Mouse (Mus musculus): ENCODE results near the gene Cd5.

Gene Cd5

DNA sequence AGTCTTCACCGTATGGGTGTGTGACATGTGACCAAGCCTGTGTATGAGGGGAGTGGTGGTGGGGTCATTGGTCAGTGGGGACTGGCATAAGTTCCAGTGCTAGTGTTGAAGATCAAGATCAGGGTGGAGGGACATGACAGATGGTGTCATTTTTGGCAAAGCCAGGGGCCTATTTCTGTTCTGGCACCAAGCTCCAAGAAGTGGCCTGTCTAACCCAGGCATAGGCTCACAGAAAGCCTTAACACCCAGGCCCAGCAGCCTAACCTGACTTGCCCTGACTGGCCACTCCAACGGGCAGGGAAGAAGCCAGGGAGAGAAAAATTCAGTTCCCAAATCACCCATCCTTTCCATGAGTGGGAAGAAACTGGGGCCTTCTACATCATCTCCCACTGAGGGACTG lies 18.7 kb upstream of the Cd5 start:
- DNase-seq: peak; percentile 58 to 72

DNA sequence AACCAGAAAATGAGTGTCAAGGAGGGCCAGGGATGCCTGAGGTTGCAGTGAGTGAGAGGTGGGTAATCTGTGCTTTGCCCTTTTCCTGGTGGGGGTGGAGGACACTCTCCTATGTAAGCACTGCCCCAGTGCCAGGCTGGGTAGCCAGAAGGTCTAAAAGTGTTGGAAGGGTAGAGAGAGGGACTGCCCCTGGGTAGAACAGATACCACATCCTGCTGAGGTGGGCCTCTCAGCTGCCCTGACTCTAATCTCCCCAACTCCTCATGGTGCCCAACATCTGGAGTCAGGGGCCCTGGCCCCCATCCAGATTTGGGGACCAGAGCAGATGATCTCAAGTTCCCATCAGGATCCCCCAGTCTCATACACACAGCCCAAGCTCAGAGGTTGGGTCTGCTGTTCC lies 18.3 kb upstream of the Cd5 start:
- DNase-seq: peak in 1 of 2 experiments; percentile 49

DNA sequence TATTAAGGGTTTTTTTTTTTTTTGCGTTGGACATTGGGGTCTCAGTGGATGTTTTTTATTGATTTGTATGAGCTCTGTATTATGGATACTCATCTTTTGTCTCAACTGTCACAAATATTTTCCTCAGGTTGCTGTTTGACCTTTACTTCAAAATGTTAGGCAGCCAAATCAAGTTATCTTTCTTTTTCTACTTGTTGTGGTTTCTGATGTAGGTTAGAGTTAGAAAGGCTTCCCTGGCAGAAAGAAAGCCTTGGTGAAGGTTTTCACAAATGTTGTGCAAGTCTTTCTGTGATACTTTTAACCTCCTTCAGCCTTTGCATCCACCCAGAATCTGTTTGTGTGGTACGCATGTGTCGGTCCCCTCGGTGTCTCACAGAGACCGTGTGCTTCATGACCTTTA lies 13.8 kb upstream of the Cd5 start:
- no peak for DNase-seq

DNA sequence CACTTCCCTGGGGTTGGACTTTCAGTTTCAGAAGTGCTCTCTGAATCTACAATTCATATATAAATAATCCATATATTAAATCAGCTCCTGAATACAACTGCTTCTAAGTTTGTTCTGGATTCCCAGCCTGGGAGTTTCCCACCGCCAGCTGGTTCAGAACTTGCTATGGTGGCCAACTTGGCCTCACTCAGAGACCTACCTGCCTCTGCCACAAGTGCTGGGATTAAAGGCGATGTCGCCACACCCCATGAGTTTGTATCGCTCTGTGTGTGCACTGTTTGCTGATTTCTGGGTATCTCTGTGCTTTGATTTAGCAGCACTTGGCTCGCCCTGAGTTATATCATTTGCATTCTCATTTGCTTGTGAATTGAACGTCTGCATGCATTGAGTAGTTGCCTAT lies 13.3 kb upstream of the Cd5 start:
- no peak for DNase-seq

DNA sequence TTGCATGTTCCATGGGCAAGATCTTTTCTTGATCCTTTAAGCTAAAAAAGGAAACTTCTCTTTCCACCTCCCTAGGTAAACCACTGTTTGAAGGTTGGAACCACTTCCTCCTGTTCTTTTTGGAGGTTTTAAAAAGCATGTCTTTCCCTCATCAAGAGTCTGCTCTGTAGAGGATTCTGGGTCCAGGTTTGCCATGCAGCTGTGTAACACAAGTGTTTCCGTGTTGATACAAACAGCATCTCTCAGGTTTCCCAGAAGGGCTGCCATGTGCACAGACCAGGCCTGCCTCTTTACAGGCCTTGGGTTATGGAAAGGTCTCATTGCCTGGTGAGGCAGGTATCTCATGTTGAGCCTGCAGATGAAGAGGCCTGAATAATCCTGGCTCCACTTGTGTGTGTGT lies 12.8 kb upstream of the Cd5 start:
- no peak for DNase-seq

DNA sequence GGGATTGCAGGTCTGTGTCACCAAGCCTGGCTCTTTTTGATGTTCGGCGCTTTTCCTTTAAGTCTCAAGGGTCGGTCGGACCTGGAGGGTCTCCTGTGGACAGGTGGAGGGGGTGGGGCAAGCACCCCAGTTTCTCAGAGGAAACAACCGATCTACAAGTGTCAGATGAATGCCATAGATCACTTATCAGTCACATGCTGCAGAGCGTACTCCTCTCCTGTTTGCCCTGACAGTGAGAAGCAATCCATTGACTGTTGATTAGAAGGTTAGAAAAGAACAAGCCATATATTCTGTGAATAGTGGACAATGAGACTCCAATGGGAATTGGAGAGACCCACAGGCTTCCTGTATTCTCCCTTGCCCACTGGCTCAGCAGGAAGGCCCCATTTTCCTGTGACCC lies 11.4 kb upstream of the Cd5 start:
- no peak for DNase-seq

DNA sequence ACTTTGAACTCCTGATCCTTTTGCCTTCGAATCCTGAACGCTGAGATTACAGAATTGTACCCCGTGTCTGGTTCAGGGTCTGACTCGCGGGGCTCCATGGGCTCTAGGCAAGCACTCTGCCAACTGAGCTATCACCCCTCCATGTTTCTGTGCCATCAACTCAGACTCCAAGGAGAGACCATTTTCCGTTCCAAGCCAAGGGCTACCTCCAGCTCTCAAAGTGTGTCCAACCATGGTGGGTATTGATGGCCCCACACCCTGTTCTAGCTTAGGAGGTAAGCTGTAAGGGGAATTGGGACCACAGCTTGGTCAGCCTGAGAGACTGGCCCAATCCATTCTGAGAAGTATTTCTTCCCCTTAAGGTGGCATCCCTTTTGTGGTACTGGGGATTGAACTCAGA lies 10.5 kb upstream of the Cd5 start:
- no peak for DNase-seq

DNA sequence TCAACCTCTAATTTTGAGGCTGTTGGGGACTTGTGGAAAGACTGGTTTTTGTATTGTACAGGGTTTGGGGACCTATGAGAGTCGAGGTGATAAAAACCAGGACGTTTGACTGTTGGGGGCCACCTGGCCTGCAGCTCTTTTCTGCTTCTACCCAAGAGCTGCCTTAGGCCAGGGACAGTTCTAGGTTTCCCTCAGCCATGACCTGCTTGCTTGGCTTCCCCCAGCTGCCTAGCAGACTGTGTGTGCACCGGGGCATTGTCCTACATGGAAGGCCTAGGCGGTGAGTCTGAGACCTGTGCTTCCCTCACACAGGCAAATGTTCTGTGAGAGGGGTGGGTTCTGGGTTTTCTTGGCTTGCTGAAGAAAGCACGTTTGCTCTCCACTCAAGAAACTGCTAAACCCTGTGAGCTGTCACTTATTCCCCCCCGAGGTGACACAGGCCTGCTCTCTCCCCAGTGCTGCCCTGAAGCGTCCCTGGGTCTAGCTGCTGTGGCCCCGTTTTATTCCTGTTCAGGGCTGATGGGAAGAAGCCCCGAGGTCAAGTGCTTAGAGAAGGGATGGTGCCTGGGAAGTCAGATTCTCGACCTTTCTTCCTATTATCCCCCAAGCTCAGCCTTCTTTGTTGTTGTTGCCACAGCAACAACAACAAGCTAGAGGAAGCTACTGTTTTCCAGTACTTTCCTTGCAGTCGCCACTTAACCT lies 9.8 kb upstream of the Cd5 start:
- DNase-seq: no peak

DNA sequence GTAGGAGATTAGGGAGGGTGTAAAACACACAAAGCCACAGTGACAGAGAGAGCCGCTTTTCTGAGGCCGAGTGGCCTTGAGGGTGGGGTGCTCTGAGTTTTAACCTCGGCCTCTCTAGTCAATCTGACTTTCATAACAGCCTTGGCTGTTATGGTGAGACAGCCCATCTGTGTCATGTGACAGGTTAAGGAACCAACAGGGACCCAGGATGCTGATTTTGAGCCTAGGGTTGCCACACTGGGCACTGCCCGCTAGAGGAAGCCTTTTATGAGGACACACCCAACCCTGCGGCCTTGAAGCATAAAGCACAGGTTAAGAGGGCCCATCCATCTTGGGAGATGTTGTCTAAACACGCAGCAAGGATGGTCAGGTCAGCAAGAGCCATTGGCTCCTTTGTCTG lies 8.9 kb upstream of the Cd5 start:
- DNase-seq: no peak

DNA sequence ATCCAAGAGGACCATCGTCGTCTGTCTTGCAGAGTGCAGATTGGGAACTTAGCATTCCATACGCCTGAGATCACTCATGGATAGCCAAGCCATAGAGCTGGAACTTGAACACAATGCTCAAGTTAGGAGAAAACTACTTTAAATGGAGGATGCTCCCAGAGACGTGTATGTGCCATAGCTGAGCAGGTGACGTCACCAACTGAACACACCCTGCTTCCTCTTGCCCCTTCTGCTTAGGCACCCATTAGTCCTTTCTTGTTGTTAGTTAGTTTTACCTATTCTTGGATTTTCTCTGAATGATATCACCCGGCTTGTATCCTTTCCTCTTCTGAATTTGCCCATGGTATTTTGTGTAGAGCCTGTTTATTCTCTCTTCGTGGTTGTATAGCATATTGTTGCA lies 8.4 kb upstream of the Cd5 start:
- no peak for DNase-seq

DNA sequence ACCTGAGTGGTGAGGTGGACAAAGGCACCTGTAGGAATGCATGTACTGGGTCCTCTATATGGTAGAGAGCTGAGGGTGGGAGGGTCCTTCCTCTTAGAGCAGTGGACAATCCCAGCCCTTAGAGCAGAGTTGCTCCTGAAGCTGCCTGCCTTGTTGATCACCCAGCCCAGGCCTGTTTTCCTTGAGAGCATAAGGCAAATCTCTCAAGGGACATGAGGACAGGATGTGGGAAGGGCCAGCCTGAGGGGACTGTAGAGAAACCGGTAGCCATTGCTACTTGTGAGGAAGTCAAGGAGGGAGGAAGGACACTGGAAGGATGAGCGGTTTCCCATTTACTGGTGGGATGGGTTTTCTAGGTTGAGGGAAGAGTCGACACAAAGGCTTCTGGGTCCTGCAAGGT lies 3.8 kb upstream of the Cd5 start:
- no peak for DNase-seq

DNA sequence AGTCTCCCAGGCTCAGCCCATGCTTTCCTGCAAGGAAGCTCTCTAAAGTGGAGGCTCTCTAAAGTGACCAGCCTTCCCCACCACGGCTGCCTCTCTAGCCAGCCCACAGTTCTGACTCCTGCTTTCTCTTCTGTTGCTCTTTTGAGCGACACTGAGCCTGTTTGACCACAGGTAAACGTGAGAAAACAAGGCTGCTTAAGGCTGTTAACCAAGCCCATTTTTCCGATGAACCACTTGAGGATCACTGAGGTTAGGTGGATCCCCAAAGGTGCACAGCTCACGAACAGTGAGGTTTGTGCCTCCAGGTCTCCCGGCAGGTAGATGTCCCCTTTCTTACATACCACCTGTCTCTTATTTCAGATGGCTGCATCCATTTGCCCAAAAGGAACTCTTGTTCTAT lies 3.3 kb upstream of the Cd5 start:
- no peak for DNase-seq

DNA sequence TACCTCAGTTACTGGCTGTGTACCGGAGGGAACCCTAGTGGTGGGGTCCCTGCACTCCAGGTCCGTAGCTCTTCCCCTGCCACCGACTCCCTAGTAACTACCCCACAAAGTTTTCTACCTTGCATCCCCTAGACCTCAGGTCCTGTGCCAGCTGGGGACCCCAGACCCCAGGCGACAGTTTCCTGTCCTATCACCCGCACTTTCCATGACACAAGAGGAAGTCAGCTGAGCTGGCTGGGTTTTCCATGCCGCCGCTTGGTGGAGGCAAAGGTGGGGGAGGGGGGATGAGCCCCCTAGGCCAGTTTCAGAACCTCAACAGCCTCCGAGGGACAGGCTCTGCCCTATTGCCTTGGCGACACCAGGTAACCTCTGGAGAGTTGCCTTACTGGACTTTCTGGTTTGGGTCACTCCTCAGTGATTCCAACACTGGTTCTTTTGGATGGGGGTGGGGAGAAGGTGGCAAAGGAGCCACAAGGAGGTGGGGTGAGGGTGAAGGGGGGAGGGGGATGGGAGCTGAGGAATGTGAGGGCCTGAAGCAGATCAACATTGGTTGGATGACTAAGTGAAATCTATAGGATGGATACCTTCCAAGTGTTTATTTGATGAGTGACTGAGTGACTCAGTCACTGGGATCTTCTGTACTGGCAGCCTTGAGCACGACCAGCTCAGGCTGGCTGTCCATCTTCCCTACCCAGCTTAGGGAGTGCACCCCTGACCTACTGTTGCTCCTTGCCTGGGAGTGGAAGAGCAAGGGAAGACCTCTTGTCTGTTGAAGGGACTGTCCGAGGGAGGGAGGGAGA lies 2.0 kb upstream of the Cd5 start:
- no peak for DNase-seq

DNA sequence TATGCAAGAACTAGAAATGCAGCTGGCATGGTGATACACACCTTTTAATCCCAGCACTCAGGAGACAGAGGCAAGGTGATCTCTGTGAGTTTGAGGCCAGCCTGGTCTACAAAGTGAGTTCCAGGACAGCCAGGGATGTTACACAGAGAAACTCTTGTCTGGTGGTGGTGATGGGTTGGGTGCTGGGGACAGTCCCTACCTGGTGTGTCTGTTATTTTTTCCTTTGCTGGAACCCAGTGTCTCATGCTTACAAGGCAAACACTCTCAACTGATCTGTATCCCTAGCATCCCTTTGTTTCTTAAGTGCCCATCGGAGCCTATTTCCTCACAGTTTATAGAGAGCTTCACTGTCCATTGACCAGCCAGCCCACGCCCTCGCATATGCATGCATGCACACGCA lies 1.1 kb upstream of the Cd5 start:
- no peak for DNase-seq

DNA sequence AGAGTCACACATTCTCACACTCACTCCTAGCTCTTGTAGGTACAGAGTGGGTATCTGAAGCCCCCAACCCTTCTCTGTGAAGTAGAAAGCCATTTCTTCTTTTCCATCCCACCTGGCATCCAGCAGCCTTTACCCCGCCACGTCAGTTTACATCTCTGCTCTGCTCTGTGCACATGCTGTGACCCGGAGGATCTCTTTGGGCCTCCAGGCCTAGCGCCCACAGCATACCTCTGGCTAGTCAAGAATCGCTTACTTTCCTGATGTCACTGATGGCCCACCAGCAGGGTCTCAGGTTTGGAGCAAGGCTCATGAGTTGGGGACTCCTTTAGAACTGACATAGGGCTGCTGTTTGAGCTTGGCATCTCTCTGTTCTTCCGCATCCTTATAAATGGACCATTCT lies 764 bp downstream of the Cd5 start:
- DNase-seq: no peak

DNA sequence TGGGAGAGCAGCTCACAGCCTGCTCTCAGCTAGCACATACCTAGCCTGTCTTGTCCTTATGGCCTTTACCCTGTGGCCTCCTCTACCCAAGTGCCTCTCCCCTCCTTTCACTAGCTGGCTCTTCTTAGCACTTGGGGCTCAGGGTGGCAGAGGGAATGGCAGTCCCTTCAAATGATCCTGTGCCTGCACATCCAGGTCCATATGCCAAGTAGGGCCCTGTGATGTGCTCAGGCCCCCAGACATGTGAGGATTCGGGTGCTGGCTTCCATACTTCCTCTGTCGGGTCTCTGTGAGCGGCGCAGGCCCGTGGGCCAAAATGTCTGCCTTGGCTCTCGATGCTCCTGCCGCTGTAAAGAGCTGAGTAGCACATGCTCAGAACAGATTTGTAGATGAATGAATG lies 2.9 kb downstream of the Cd5 start:
- DNase-seq: no peak

DNA sequence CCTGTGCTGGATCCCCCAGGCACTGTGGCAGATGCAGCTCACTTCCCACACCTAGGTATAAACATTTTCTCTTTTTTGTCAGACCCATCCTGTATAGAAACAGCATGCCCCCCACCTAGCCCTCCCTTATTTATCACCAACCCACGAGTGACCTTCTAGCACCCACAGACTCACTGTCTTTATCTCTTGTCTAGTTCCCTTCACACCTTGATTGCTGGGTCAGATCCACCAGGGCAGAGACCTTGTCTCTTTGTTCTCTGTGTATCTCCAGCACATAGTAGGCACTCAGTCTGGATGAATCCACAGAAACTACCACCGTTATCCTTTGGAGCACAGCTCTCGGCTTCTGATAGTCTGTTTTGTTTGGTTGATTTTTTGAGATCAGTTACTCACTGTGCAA lies 3.7 kb downstream of the Cd5 start:
- DNase-seq: peak in 1 of 2 experiments; percentile 2

DNA sequence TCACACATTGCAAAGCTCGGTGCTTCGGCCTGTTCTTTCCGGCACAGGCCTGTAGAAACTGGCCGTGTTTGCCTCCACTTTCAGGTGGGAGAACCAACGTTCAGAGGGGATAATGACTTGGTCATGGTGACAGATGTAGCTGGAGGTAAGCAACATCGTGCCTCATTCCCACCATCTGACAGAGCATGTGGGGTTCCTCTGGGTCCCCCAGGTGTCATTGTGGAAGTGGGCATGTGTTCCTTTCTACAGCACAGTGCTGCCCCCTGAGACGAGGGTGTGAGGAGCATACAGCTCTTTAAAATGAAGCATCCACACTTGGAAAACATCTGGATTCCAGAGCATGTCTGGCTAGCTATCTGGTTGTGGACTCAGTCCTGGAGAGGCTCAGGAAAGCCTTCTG lies 4.2 kb downstream of the Cd5 start:
- DNase-seq: peak in 1 of 2 experiments; percentile 3

DNA sequence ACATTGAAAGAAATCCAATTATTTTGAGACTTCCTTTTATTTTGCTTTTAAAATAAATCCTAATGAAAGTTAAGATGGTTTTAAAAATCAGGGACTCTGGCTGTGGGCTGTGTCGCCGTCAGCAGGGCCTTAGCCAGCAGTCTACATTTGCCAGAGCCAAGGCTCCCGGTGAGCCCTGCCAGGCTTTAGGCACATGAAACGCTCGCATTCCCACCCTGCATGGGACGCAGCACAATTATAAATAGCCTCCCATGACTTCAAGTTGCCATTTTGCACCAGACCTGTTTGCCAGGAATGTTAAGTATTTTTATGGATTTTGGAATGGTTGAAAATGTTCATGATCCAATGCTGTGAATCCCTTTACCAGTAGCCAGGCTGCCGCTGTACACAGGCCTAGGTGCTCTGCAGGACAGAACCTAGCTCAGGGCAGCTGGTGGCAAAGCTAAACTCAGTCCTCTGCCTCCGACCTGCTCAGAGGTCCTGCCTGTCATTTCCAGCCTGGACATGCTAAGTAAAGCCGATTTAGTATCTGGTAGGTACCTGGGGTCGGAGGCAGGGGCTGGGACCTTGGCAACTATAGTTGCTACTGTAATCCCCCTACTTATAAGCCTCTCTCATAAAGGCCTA lies 5.2 kb downstream of the Cd5 start:
- DNase-seq: peak; percentile 40 to 54

DNA sequence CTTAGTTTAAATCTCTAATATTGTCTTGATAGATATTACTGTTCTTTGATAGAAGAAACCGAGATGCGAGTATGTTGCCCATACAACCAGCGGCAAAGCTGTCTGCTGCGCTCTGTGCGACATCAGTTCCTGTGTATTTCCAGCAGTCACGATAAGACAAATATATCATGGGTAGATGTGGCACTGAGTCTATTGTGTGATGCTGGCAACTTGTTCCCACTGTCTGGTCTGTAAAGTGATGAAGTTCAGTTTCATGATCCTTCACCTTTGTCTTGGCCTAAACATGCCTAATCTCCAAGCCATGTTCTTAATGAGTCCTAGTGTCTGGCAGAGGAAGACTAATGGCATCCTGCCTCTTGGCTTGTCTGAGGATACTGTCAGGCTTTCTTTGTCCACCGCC lies 6.1 kb downstream of the Cd5 start:
- no peak for DNase-seq

DNA sequence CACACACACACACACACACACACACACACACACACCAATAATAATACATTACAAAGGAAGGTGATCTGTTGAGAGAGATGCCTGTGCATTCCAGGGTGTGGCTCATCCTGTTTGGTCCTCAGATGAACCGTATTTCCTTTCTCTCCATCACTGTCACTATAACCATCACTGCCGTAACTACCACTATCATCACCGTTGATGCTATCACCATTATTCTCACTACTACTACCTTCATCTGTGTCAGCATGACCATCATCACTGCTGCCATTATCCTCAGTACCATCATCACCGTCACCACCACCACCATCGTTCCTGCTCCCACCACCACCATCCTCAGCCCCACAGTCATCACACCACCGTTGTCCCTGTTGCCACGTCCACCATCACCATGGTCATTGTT lies 6.8 kb downstream of the Cd5 start:
- no peak for DNase-seq

DNA sequence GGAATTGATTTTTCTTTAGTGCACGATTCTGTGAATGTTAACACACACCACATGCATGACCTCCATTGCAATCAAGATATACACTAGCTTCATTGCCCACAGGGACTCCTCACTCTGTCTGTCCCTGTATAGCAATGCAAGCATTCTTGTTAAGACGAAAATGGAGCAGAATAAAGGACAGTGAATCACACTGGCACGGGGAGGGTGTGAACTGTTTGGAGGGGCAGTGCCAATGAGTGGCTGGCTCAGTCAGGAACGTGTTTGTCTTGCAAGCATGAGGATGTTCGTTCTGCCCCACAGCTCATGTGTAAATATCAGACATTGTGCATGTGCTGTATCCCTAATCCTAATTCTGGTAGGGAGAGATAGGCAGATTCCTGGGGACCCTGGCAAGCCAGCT lies 8.3 kb downstream of the Cd5 start:
- DNase-seq: no peak

DNA sequence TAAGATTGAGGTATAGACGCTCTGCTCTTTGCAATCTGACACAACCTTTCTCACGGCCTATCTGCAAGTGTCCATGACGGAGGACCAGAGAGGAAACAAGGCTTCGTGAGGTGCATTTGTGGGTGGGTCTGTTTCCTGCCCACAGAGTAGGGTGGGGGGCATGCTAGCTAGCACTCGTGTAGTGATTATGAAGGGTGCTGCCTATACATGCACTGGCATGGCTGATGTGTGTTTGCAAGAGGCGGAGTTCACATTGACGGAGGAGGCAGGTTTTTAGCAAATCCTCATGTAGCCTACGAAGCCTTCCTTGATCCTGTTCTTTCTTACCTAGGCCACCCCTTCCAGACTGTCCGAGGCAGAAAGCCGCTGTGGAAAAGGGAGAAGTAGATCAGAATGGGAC lies 8.9 kb downstream of the Cd5 start:
- DNase-seq: no peak

DNA sequence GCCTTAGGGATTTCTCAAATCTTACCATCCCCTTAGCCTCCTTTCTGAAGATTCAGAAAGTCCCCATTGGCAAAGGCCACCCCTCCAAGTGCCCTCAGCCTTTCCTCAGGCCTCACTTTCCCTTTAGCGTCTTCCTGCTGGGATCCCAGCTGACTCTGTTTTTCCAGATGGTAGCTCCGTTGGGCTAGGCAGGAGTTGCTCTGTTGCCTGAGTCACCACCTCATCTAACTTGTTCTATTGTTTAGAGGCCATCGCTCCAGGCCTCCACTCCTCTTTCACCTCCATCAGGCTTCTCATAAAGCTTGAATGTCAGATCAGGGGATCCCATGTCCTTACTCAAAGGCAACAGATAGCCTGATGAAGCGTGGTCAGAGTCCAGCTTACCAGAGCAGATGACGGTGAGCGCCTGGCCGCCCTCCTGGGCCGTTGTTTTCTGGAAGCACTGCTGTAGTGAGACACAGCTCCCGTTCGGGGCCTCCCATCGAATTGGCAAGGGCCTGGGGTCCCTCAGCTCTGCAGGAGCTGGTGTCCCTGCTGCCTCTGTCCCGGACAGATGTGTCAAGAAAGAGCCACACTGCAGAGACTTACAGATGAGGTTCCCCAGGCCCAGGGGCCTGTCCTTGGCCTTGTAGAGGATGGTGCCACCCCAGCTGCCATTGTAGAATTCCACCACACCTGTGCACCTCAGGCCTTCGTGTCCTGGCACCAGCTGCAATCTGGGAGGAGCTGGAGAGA lies 14.0 kb downstream of the Cd5 start:
- DNase-seq: peak; percentile 66 to 72

Data from cerebellum, adult 18-20 months (tissue).